Mouse (Mus musculus) lung, adult 2 months (tissue): ENCODE measurements at regions not wholly inside any gene's neighbourhood (a gene's known extent, or its start where the extent isn't known, plus 50 kb on each side); places are given as distances from the start of the nearest gene placed in this dataset.
"Not testable (repeated sequence)": the region's sequence is repeated elsewhere in the genome, so short reads cannot be mapped to it uniquely, and the experiment has no call there.

Experiments used
- DNase-seq: peaks from one replicate; pipeline ENCODE4 v3.0.0; 2022
- H3K4me1 ChIP-seq: fragments of 200-500 bp; 2 replicates; pipeline ENCODE4 v1.6.1; 2011; ENCODE audit warnings: low read length; ENCODE audit not compliant: control insufficient read depth, insufficient read depth
- H3K4me3 ChIP-seq: fragments of 200-500 bp; replicated peaks from 2 replicates; pipeline ENCODE3; 2011; ENCODE audit warnings: low read depth, mild to moderate bottlenecking, control low read depth, low read length; ENCODE audit errors: extremely low read depth
- CTCF ChIP-seq: fragments of 200-500 bp; IDR thresholded peaks from 2 replicates; pipeline ENCODE4 v1.5.1; 2011; ENCODE audit warnings: mild to moderate bottlenecking, low read length, control low read depth; ENCODE audit not compliant: insufficient read depth
- POLR2A ChIP-seq: fragments of 200-500 bp; IDR thresholded peaks from 2 replicates; pipeline ENCODE4 v1.6.1; 2011; ENCODE audit warnings: low read depth, mild to moderate bottlenecking, control low read depth, low read length, borderline replicate concordance; ENCODE audit errors: extremely low read depth
- WGBS: fragments of 180-500 bp; shearing (Covaris S2); methylation state at CpG from one replicate; pipeline ENCODE4 v1.1.7; 2018; 5-methylcytosine and 5-hydroxymethylcytosine counted together

GRCm38 (mm10) chr13:52233971-52234370 is 297.1 kb downstream of the Diras2 start:
- TF ChIP-seq CTCF (no peak), POLR2A (no peak)
- 65% methylated on average over 5 of the region's 5 CpGs for WGBS
- Histone ChIP-seq H3K4me3 (no peak overlapping the region), H3K4me1 (peaks cover 4% of the 10 kb centered on the region)
- DNase-seq, result no peak

GRCm38 (mm10) chr13:52236105-52236504 is 295.0 kb downstream of the Diras2 start:
- H3K4me3 ChIP-seq, result no peak overlapping the region
- H3K4me1 ChIP-seq, result peaks cover 4% of the 10 kb centered on the region
- WGBS, result 13% methylated on average over 10 of the region's 10 CpGs
- no peak for TF ChIP-seq CTCF
- no peak for TF ChIP-seq POLR2A
- no peak for DNase-seq

- TF ChIP-seq CTCF, result no peak
- no peak for TF ChIP-seq POLR2A
- Histone ChIP-seq H3K4me1 (peaks cover 4% of the 10 kb centered on the region), H3K4me3 (no peak overlapping the region)
- WGBS, result 83% methylated on average over 1 of the region's 1 CpGs
- no peak for DNase-seq
Observed at GRCm38 (mm10) chr13:52239563-52239962, 291.5 kb downstream of the Diras2 start.

- 19% methylated on average over 1 of the region's 1 CpGs for WGBS
- no peak for DNase-seq
- Histone ChIP-seq H3K4me1 (no peaks in the 10 kb centered on the region), H3K4me3 (no peak overlapping the region)
- TF ChIP-seq POLR2A, result no peak
- no peak for TF ChIP-seq CTCF
Observed at GRCm38 (mm10) chr13:52241761-52242160, 289.3 kb downstream of the Diras2 start.

GRCm38 (mm10) chr13:52249492-52249891 is 281.6 kb downstream of the Diras2 start:
- no peak for TF ChIP-seq POLR2A
- WGBS, result 83% methylated on average over 2 of the region's 2 CpGs

GRCm38 (mm10) chr13:52250371-52250770 is 280.7 kb downstream of the Diras2 start:
- TF ChIP-seq CTCF, result peak; percentile 22; the same call in 1 of the 2 replicates
- no peak for TF ChIP-seq POLR2A
- WGBS, result 46% methylated on average over 4 of the region's 4 CpGs
- DNase-seq, result no peak
- Histone ChIP-seq H3K4me3 (no peak overlapping the region), H3K4me1 (no peaks in the 10 kb centered on the region)

More at GRCm38 (mm10) chr13:52249492-52249891, 281.6 kb downstream of the Diras2 start:
- DNase-seq, result no peak
- Histone ChIP-seq H3K4me3 (no peak overlapping the region), H3K4me1 (no peaks in the 10 kb centered on the region)

GRCm38 (mm10) chr13:52252303-52252702 is 278.8 kb downstream of the Diras2 start:
- WGBS, result 71% methylated on average over 4 of the region's 4 CpGs
- no peaks in the 10 kb centered on the region for H3K4me1 ChIP-seq
- DNase-seq, result no peak
- H3K4me3 ChIP-seq, result no peak overlapping the region
- no peak for TF ChIP-seq CTCF
- no peak for TF ChIP-seq POLR2A

GRCm38 (mm10) chr13:52252726-52253125 is 278.4 kb downstream of the Diras2 start:
- not testable (repeated sequence) for DNase-seq, H3K4me3 ChIP-seq, H3K4me1 ChIP-seq
- WGBS, result 34% methylated on average over 6 of the region's 6 CpGs

GRCm38 (mm10) chr13:52253138-52253537 is 277.9 kb downstream of the Diras2 start:
- TF ChIP-seq POLR2A (no peak), CTCF (peak; percentile 39; the same call in 1 of the 2 replicates)
- WGBS, result 27% methylated on average over 8 of the region's 8 CpGs
- Histone ChIP-seq H3K4me3 (no peak overlapping the region), H3K4me1 (no peaks in the 10 kb centered on the region)
- peak; percentile 20 for DNase-seq

- WGBS, result 12% methylated on average over 9 of the region's 9 CpGs
- no peak for DNase-seq
- Histone ChIP-seq H3K4me1 (no peaks in the 10 kb centered on the region), H3K4me3 (no peak overlapping the region)
- 0 out of 2 replicates have a peak, but pooled peaks have one; percentile 16 for TF ChIP-seq CTCF
- no peak for TF ChIP-seq POLR2A
Observed at GRCm38 (mm10) chr13:52254185-52254584, 276.9 kb downstream of the Diras2 start.
